Mouse (Mus musculus): ENCODE results near the gene Gm960.

- TF ChIP-seq CTCF (IDR thresholded peaks at IDR 0.05; ENCODE audit: control insufficient read depth, insufficient read depth, insufficient replicate concordance, low read depth, low read length) (peak; percentile 10; the same call in 1 of the 2 replicates), POLR2A (IDR thresholded peaks at IDR 0.05; ENCODE audit: control insufficient read depth, low read depth, low read length) (no peak)
These were observed 94.4 kb downstream of the Gm960 start for GRCm38 (mm10) chr19:4603801-4604723.
